Mouse (Mus musculus) ES-E14 (cell line): ENCODE data around the gene Cdr2. TPM values are rescaled to one million over a fixed set of nuclear protein-coding genes. Genes with fewer than 3 reads are reported as not detected.
A peak's percentile ranks its signal among the peaks of the same experiment; 100 is the strongest.
"Not testable (repeated sequence)": the region's sequence is repeated elsewhere in the genome, so short reads cannot be mapped to it uniquely, and the experiment has no call there.

Experiments used
- DNase-seq: peaks from one replicate; pipeline ENCODE4 v3.0.0-alpha.2; 2013; ENCODE audit warnings: low read depth, low spot score
- H3K27ac ChIP-seq: 2 replicates; pipeline ENCODE4 v1.5.1; 2012; ENCODE audit warnings: low read depth, mild to moderate bottlenecking, low read length, moderate library complexity, mixed read lengths; ENCODE audit not compliant: poor library complexity, insufficient read depth, severe bottlenecking
- H3K36me3 ChIP-seq: 2 replicates; pipeline ENCODE4 v1.6.1; 2012; ENCODE audit warnings: mild to moderate bottlenecking, low read length, moderate library complexity, mixed read lengths; ENCODE audit not compliant: control insufficient read depth, poor library complexity, insufficient read depth, severe bottlenecking
- H3K4me1 ChIP-seq, 2 experiments: fragments of 150-350 bp in 1 of 2; sonication (generic) in 1 of 2; 2 replicates each; pipeline ENCODE4 v1.6.1; 2012; ENCODE audit warnings: low read length in 2 of 2, mild to moderate bottlenecking in 1 of 2, mixed read lengths in 1 of 2; ENCODE audit not compliant: control insufficient read depth in 2 of 2, insufficient read depth in 2 of 2, poor library complexity in 1 of 2
- H3K4me3 ChIP-seq, 2 experiments: fragments of 150-350 bp in 1 of 2; sonication (generic) in 1 of 2; 2 replicates each; pipeline ENCODE4 v1.5.1; 2012; ENCODE audit warnings: low read length in 2 of 2, low read depth in 1 of 2, mild to moderate bottlenecking in 1 of 2, mixed read lengths in 1 of 2; ENCODE audit not compliant: insufficient read depth in 1 of 2, poor library complexity in 1 of 2, severe bottlenecking in 1 of 2
- H3K9ac ChIP-seq: 2 replicates; pipeline ENCODE4 v1.6.1; 2012; ENCODE audit warnings: low read depth, mild to moderate bottlenecking, low read length, mixed read lengths; ENCODE audit not compliant: poor library complexity, insufficient read depth, severe bottlenecking
- H3K9me3 ChIP-seq: fragments of 150-350 bp; sonication (generic); 2 replicates; pipeline ENCODE4 v1.6.1; 2012; ENCODE audit warnings: low read depth, mild to moderate bottlenecking, low read length; ENCODE audit not compliant: control insufficient read depth, insufficient read depth
- CHD2 ChIP-seq: IDR thresholded peaks from 2 replicates; pipeline ENCODE4 v1.6.1; 2014; ENCODE audit warnings: mild to moderate bottlenecking, low read depth, low read length, inconsistent platforms
- HCFC1 ChIP-seq: IDR thresholded peaks from 2 replicates; pipeline ENCODE4 v1.6.1; 2012; ENCODE audit warnings: low read length, inconsistent platforms, borderline replicate concordance; ENCODE audit not compliant: insufficient read depth
- MAFK ChIP-seq: IDR thresholded peaks from 2 replicates; pipeline ENCODE4 v1.6.1; 2014; ENCODE audit warnings: mild to moderate bottlenecking, low read depth, low read length, inconsistent platforms; ENCODE audit not compliant: insufficient read depth
- ZC3H11A ChIP-seq: IDR thresholded peaks from 2 replicates; pipeline ENCODE4 v1.6.1; 2012; ENCODE audit warnings: low read depth, mild to moderate bottlenecking, inconsistent platforms, low read length, borderline replicate concordance
- ZNF384 ChIP-seq: IDR thresholded peaks from 2 replicates; pipeline ENCODE4 v1.6.1; 2012; ENCODE audit warnings: low read depth, low read length, inconsistent platforms
- in situ Hi-C, 2 experiments: fragments of 600-800 bp; cut with MboI; formaldehyde crosslinking; loops; one replicate each; pipeline ENCODE4 v1.15.1; 2025; ENCODE audit warnings: low sequenced_read_pairs in 2 of 2, inconsistent platforms in 1 of 2; ENCODE audit not compliant: unreplicated experiment in 2 of 2
- total RNA-seq: library from RNA; depleted of rRNA; stranded (reverse); fragments of 300-350 nt; gene quantifications from 2 replicates; pipeline ENCODE4 v1.2.3, GENCODE M21; 2012

The Cdr2 gene
- total RNA-seq, 1 experiment: 25.9 TPM

DNA sequence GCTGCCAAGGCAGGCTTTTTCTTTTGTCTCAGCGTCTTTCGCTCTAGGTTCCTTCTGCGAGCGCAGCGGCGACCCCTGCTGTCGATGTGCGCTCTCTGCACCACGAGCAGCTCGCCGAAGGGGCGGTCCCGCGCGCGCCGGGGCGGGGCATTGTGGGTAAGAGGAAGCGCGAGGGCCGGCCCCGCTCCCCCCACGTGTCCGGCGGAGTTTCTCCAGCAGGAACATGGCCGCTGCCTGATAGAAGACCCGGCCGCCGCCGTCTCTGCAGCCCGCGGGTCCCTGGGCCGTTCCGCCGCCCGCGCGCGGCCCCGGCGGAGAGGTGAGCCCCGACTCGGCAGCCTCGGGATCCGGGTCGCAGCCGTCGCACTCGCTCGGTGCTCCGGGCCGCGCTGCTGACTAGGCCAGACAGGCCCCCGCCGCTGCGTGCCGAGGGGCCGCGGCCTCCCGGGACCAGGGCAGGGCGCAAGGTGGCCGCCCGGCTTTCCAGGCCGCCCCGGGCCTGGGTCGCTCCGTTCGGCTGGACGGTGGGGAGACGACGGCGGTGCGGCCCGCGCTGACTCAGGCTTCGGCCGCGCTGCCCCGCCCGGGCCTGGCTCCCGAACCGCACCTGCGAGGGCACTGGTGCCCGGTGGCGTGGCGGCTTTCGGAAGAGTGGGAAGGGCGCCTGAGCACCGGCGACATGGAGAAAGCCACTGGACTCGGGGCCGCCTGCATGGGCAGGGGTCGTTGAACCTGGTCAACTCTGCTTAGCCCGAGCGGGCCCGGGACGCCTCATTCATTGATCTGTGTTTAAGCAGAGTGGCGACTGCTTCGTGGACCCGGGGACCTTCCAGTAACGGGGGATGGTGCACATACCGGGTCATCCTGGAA is 64.3 kb downstream of the Cdr2 start, which contains the start of gene Polr3e:
Gene Polr3e, plus strand, starts transcription at position 153 of the 870 bp plus-strand sequence.
- DNase-seq: peak; percentile 93
- peak within 1 kb of the TSS; percentile 56 for H3K27ac ChIP-seq
- TF ChIP-seq MAFK: no peak
- TF ChIP-seq CHD2: no peak
- no peak for TF ChIP-seq ZNF384
- peak; percentile 54; the same call in 1 of the 2 replicates for TF ChIP-seq ZC3H11A
- TF ChIP-seq HCFC1: peak; percentile 43
- no peaks in the 10 kb centered on the region for H3K9me3 ChIP-seq
- peaks cover 2 to 11% of the 10 kb centered on the region in 2 experiments; a peak in 2 of 4 replicates for H3K4me1 ChIP-seq
- in situ Hi-C loops: loop anchor here in 1 of 2 experiments (10.0 kb wide), 1 partner anchor 73 kb away; the partner anchor contains the start of gene Eef2k
- H3K36me3 ChIP-seq: peaks cover 3% of the 10 kb centered on the region; the same call in 1 of the 2 replicates
- H3K4me3 ChIP-seq: peak within 1 kb of the TSS; percentile 77 to 80
- H3K9ac ChIP-seq: peak within 1 kb of the TSS; percentile 90

- in situ Hi-C loops: loop anchor here in 1 of 2 experiments (10.0 kb wide), 1 partner anchor 72 kb away; the partner anchor contains the start of gene Eef2k
- no peak overlapping the region for H3K9ac ChIP-seq
These were observed 64.9 kb downstream of the Cdr2 start for GRCm38 (mm10) chr7:120917279-120917591.

DNA sequence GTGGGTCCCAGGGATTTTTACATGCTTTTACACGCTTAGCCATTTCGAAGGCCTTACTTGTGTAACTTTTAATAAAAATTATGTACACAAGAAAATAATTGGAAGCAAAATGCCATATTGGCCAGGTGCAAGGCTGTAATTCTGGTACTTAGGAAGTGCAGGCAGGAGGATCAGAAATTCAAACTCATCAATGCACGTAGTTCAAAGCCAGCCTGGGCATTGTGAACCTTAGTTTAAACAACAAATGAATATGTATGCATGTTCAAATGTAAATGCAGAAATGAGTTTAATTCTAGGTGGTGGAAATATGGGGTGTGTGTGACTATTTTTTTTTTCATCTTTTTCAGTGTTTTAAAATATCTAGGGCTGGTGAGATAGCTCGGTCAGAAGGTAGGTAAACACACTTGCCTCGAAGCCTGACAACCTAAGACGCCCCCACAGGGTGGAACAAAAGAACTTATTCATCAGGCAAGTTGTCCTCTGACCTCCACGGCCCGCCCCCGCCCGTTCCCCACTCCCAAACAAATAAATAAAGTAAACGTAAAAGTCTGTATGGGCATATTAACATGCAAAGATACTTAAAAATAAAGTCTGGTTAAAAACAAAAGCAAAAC is 65.7 kb downstream of the Cdr2 start:
- H3K4me1 ChIP-seq: peaks cover 2 to 11% of the 10 kb centered on the region in 2 experiments; a peak in 2 of 4 replicates
- no peaks in the 10 kb centered on the region for H3K9me3 ChIP-seq
- no peaks in the 10 kb centered on the region for H3K36me3 ChIP-seq
- TF ChIP-seq CHD2: no peak
- no peak for TF ChIP-seq HCFC1
- no peak for TF ChIP-seq ZNF384
- TF ChIP-seq ZC3H11A: no peak
- TF ChIP-seq MAFK: no peak
- H3K27ac ChIP-seq: no peak overlapping the region
- H3K4me3 ChIP-seq: peak overlapping the region in 1 of 2 experiments; percentile 21; a peak in 2 of 4 replicates
- no peak for DNase-seq
- no peak overlapping the region for H3K9ac ChIP-seq
- in situ Hi-C loops: loop anchor here in 1 of 2 experiments (10.0 kb wide), 1 partner anchor 72 kb away; the partner anchor contains the start of gene Eef2k

More at GRCm38 (mm10) chr7:120917279-120917591, 64.9 kb downstream of the Cdr2 start:
- TF ChIP-seq HCFC1: no peak
- no peak for TF ChIP-seq CHD2
- peak; percentile 69; the same call in 1 of the 2 replicates for TF ChIP-seq MAFK
- TF ChIP-seq ZNF384: no peak
- TF ChIP-seq ZC3H11A: no peak
- H3K27ac ChIP-seq: no peak overlapping the region
- peak overlapping the region in 1 of 2 experiments; percentile 21; a peak in 2 of 4 replicates for H3K4me3 ChIP-seq
- H3K9me3 ChIP-seq: no peaks in the 10 kb centered on the region
- peaks cover 2 to 11% of the 10 kb centered on the region in 2 experiments; a peak in 2 of 4 replicates for H3K4me1 ChIP-seq
- H3K36me3 ChIP-seq: no peaks in the 10 kb centered on the region
- no peak for DNase-seq

DNA sequence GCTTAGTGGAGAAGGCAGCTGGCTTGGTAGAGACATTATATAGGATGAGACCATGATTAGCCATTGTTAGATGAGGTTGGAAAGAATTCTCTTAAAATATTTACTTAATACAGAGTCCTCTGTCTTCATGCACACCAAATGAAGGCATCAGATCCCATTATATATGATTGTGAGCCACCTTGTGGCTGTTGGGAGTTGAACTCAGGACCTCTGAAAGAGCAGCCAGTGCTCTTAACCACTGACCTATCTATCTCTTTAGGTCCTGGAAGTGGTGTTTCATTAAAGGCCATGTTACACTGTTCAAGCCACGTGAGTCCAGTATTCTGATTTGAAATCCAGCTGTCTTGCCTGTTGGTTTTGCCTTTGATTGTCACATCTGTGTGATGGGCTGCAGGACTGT is 68.8 kb downstream of the Cdr2 start:
- no peak for DNase-seq
- peaks cover 0 to 2% of the 10 kb centered on the region in 2 experiments; a peak in 2 of 4 replicates for H3K4me1 ChIP-seq
- TF ChIP-seq ZC3H11A (no peak), ZNF384 (no peak), CHD2 (no peak), HCFC1 (no peak), MAFK (no peak)
- H3K9me3 ChIP-seq: no peaks in the 10 kb centered on the region
- no peak overlapping the region for H3K4me3 ChIP-seq
- in situ Hi-C loops: loop anchor here (5.0 to 10.0 kb wide), 2 partner anchors 69 to 71 kb away; partner anchors contain the start of gene Eef2k (in 2 of the 2)
- no peak overlapping the region for H3K9ac ChIP-seq
- H3K27ac ChIP-seq: no peak overlapping the region
- no peaks in the 10 kb centered on the region for H3K36me3 ChIP-seq

- not testable (repeated sequence) for H3K9me3 ChIP-seq, DNase-seq, H3K4me3 ChIP-seq, H3K9ac ChIP-seq, H3K4me1 ChIP-seq, H3K36me3 ChIP-seq, H3K27ac ChIP-seq
- in situ Hi-C loops: loop anchor here (5.0 to 10.0 kb wide), 2 partner anchors 66 to 69 kb away; partner anchors contain the start of gene Eef2k (in 2 of the 2)
These were observed 70.8 kb downstream of the Cdr2 start for GRCm38 (mm10) chr7:120911268-120911667.
